Mouse (Mus musculus): ENCODE data around the gene Galnt17. TPM values are rescaled to one million over a fixed set of nuclear protein-coding genes. Genes with fewer than 3 reads are reported as not detected.

The Galnt17 gene
- polyA plus RNA-seq, 1 experiment from 2014 or later: 4.7 TPM

DNA sequence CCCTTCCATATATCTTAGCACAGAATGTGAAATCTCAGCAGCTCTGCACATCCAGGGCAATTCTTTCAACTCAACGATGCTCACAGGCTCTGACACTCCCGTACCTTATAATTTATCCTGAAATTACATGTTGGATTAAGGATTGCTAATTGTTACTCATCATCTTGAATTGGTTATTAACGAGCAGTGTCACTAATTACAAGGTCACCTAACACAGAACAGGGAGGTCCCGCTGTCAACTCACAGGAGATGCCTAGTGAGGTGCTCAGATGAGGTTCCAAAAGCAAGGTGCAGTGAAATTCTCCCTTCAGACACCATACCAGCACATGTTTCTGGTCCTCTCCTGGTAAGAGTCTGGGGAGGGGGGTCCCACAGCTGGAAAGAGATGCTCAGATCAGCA lies 234.0 kb downstream of the Galnt17 start:
- Histone ChIP-seq H3K4me1 (no peaks in the 10 kb centered on the region), H3K27me3 (no peaks in the 10 kb centered on the region), H3K9me3 (no peaks in the 10 kb centered on the region), H3K27ac (no peak overlapping the region), H3K4me2 (no peak overlapping the region), H3K36me3 (no peaks in the 10 kb centered on the region), H3K9ac (no peak overlapping the region), H3K4me3 (no peak overlapping the region)
- no peak for ATAC-seq (ENCODE audit: insufficient number of reproducible peaks, low FRiP score, low TSS enrichment, low read depth)
- WGBS: 69% methylated on average over 4 of the region's 4 CpGs

- Histone ChIP-seq H3K9ac (no peak overlapping the region), H3K4me3 (no peak overlapping the region), H3K9me3 (no peaks in the 10 kb centered on the region), H3K4me1 (peaks cover 2% of the 10 kb centered on the region; the same call in 1 of the 2 replicates), H3K27ac (no peak overlapping the region), H3K36me3 (no peaks in the 10 kb centered on the region), H3K27me3 (no peaks in the 10 kb centered on the region), H3K4me2 (no peak overlapping the region)
- 78% methylated on average over 6 of the region's 6 CpGs for WGBS
- no peak for ATAC-seq (ENCODE audit: insufficient number of reproducible peaks, low FRiP score, low TSS enrichment, low read depth)
Measured at GRCm38 (mm10) chr5:131065174-131065573, 243.1 kb downstream of the Galnt17 start.

- Histone ChIP-seq H3K4me3 (no peak overlapping the region), H3K27me3 (no peaks in the 10 kb centered on the region), H3K4me2 (no peak overlapping the region), H3K9me3 (no peaks in the 10 kb centered on the region), H3K4me1 (no peaks in the 10 kb centered on the region), H3K9ac (no peak overlapping the region), H3K36me3 (no peaks in the 10 kb centered on the region), H3K27ac (no peak overlapping the region)
- ATAC-seq (ENCODE audit: insufficient number of reproducible peaks, low FRiP score, low TSS enrichment, low read depth): no peak
- WGBS: 49% methylated on average over 4 of the region's 4 CpGs
Measured at GRCm38 (mm10) chr5:131048505-131048904, 259.8 kb downstream of the Galnt17 start.

- no peak overlapping the region for H3K4me2 ChIP-seq
- no peaks in the 10 kb centered on the region for H3K27me3 ChIP-seq
- no peaks in the 10 kb centered on the region for H3K36me3 ChIP-seq
- no peaks in the 10 kb centered on the region for H3K9me3 ChIP-seq
- H3K4me3 ChIP-seq: no peak overlapping the region
- H3K27ac ChIP-seq: no peak overlapping the region
- no peak for ATAC-seq (ENCODE audit: insufficient number of reproducible peaks, low FRiP score, low TSS enrichment, low read depth)
- H3K4me1 ChIP-seq: no peaks in the 10 kb centered on the region
- H3K9ac ChIP-seq: no peak overlapping the region
Measured at GRCm38 (mm10) chr5:131043130-131043529, 265.2 kb downstream of the Galnt17 start.

GRCm38 (mm10) chr5:131040441-131040840 lies 267.9 kb downstream of the Galnt17 start:
- Histone ChIP-seq H3K9ac (no peak overlapping the region), H3K4me2 (no peak overlapping the region), H3K27ac (no peak overlapping the region), H3K36me3 (no peaks in the 10 kb centered on the region), H3K4me3 (no peak overlapping the region), H3K9me3 (no peaks in the 10 kb centered on the region), H3K27me3 (no peaks in the 10 kb centered on the region), H3K4me1 (no peaks in the 10 kb centered on the region)
- 82% methylated on average over 2 of the region's 2 CpGs for WGBS
- no peak for ATAC-seq (ENCODE audit: insufficient number of reproducible peaks, low FRiP score, low TSS enrichment, low read depth)

- no peak for ATAC-seq (ENCODE audit: insufficient number of reproducible peaks, low FRiP score, low TSS enrichment, low read depth)
- no peak overlapping the region for H3K27ac ChIP-seq
- no peak overlapping the region for H3K9ac ChIP-seq
- H3K4me1 ChIP-seq: no peaks in the 10 kb centered on the region
- H3K27me3 ChIP-seq: no peaks in the 10 kb centered on the region
- H3K36me3 ChIP-seq: no peaks in the 10 kb centered on the region
- WGBS: 80% methylated on average over 5 of the region's 5 CpGs
- H3K9me3 ChIP-seq: no peaks in the 10 kb centered on the region
- H3K4me3 ChIP-seq: no peak overlapping the region
- no peak overlapping the region for H3K4me2 ChIP-seq
Measured at GRCm38 (mm10) chr5:131039611-131040313, 268.5 kb downstream of the Galnt17 start.

DNA sequence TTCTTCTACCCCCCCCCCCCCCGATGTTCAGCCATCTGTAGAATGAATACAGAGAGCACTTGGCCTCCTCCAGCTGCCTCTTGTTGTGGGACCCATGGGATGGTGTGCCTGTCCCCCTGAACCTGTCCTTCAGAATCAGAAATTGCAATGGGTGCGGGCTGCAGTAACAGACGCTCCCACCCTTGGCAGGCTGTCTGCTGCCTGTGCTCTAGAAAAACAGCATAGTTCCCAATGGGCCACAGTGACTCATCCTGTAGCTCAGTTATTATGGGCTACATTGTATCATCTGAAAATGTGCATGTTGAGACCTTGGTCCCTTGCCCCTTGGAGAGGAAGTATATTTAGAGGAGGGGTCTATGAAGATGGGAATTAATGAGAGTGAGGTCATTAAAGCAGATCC lies 283.8 kb downstream of the Galnt17 start:
- H3K9me3 ChIP-seq: no peaks in the 10 kb centered on the region
- H3K27ac ChIP-seq: no peak overlapping the region
- no peak overlapping the region for H3K4me3 ChIP-seq
- no peaks in the 10 kb centered on the region for H3K27me3 ChIP-seq
- H3K36me3 ChIP-seq: no peaks in the 10 kb centered on the region
- no peak overlapping the region for H3K9ac ChIP-seq
- H3K4me2 ChIP-seq: no peak overlapping the region
- 78% methylated on average over 3 of the region's 3 CpGs for WGBS
- ATAC-seq (ENCODE audit: insufficient number of reproducible peaks, low FRiP score, low TSS enrichment, low read depth): no peak
- H3K4me1 ChIP-seq: no peaks in the 10 kb centered on the region

DNA sequence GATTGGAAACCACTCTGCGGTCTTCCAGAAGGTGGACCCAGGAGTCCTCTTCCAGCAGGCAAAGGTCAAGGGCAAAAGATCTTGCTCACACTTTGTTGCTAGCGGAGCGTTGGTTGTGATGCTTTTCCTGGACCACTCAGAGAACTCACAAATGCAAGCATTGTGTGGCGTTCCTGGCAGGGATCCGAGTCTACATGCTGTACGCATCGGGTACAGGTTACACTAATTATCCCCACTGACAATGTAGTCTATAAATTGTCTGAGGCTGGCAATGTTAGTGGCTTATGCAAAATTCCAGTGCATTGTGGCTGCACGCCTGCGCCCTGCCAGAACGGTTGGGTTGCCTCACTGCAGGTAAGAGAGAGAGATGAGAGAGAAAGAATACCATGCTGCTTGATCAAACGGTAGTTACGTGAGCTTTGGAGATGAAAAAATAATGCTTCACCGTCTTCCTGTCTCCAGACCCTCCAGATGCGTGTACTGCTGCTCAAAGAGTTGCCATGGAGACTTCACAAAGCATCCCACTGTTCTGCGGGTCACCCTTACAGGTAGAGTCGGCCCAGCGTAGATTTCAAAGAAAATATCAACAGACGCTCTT lies 285.8 kb downstream of the Galnt17 start:
- no peaks in the 10 kb centered on the region for H3K27me3 ChIP-seq
- no peaks in the 10 kb centered on the region for H3K4me1 ChIP-seq
- H3K4me3 ChIP-seq: no peak overlapping the region
- 71% methylated on average over 18 of the region's 18 CpGs for WGBS
- H3K36me3 ChIP-seq: no peaks in the 10 kb centered on the region
- H3K9ac ChIP-seq: no peak overlapping the region
- no peak overlapping the region for H3K27ac ChIP-seq
- no peak for ATAC-seq (ENCODE audit: insufficient number of reproducible peaks, low FRiP score, low TSS enrichment, low read depth)
- no peak overlapping the region for H3K4me2 ChIP-seq
- H3K9me3 ChIP-seq: no peaks in the 10 kb centered on the region

GRCm38 (mm10) chr5:131020936-131021335 lies 287.4 kb downstream of the Galnt17 start:
- WGBS: 76% methylated on average over 5 of the region's 5 CpGs
- no peaks in the 10 kb centered on the region for H3K9me3 ChIP-seq
- H3K27me3 ChIP-seq: no peaks in the 10 kb centered on the region
- H3K4me3 ChIP-seq: no peak overlapping the region
- H3K4me2 ChIP-seq: no peak overlapping the region
- no peak overlapping the region for H3K9ac ChIP-seq
- H3K4me1 ChIP-seq: no peaks in the 10 kb centered on the region
- H3K27ac ChIP-seq: no peak overlapping the region
- no peaks in the 10 kb centered on the region for H3K36me3 ChIP-seq
- no peak for ATAC-seq (ENCODE audit: insufficient number of reproducible peaks, low FRiP score, low TSS enrichment, low read depth)

DNA sequence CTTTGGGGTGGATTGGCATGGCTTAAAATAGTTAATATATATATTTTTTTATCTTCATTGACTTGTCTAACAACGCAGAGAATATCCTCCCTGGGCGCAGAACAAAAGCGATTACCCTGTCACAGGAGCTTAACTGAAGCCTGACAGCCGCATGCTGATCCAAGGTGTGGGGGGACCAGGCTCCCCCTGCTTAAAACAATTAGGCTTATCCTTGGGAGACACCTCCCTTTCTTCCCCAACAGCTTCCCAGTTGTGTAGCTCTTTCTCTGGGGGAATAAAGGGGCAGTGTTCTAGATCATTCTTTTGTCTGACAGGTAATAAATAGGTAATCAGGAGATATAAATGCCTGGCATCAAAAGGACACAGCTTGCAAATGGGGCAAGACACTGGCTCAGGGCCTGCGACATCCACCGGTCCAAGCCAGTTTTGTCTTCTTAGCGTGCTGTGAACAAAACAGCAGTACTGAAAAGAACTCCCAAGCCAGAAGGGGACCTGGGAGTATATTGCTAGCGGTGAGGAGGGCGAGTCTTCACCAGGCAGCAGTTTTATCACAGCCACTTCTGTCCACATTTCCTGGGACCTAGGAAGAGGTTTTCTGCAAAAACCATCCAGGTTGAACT lies 288.8 kb downstream of the Galnt17 start:
- H3K9ac ChIP-seq: no peak overlapping the region
- no peak for ATAC-seq (ENCODE audit: insufficient number of reproducible peaks, low FRiP score, low TSS enrichment, low read depth)
- no peaks in the 10 kb centered on the region for H3K36me3 ChIP-seq
- no peaks in the 10 kb centered on the region for H3K4me1 ChIP-seq
- H3K9me3 ChIP-seq: no peaks in the 10 kb centered on the region
- H3K27me3 ChIP-seq: no peaks in the 10 kb centered on the region
- no peak overlapping the region for H3K4me3 ChIP-seq
- WGBS: 69% methylated on average over 9 of the region's 9 CpGs
- H3K27ac ChIP-seq: no peak overlapping the region
- H3K4me2 ChIP-seq: no peak overlapping the region

GRCm38 (mm10) chr5:131016066-131016465 lies 292.2 kb downstream of the Galnt17 start:
- no peak; the same call in 1 of the 2 replicates for ATAC-seq (ENCODE audit: insufficient number of reproducible peaks, low FRiP score, low TSS enrichment, low read depth)
- Histone ChIP-seq H3K9me3 (no peaks in the 10 kb centered on the region), H3K36me3 (no peaks in the 10 kb centered on the region), H3K27ac (no peak overlapping the region), H3K27me3 (no peaks in the 10 kb centered on the region), H3K4me2 (no peak overlapping the region), H3K4me1 (no peaks in the 10 kb centered on the region), H3K9ac (no peak overlapping the region), H3K4me3 (no peak overlapping the region)
- WGBS: 90% methylated on average over 4 of the region's 4 CpGs

GRCm38 (mm10) chr5:131015341-131015740 lies 293.0 kb downstream of the Galnt17 start:
- no peak overlapping the region for H3K9ac ChIP-seq
- H3K27me3 ChIP-seq: no peaks in the 10 kb centered on the region
- no peak overlapping the region for H3K27ac ChIP-seq
- H3K9me3 ChIP-seq: no peaks in the 10 kb centered on the region
- ATAC-seq (ENCODE audit: insufficient number of reproducible peaks, low FRiP score, low TSS enrichment, low read depth): no peak
- H3K36me3 ChIP-seq: no peaks in the 10 kb centered on the region
- 72% methylated on average over 9 of the region's 9 CpGs for WGBS
- no peaks in the 10 kb centered on the region for H3K4me1 ChIP-seq
- no peak overlapping the region for H3K4me3 ChIP-seq
- H3K4me2 ChIP-seq: no peak overlapping the region

Data from limb, embryonic 15.5 days (tissue).